Mouse (Mus musculus): Measurements from ENCODE around the gene Egflam. TPM values are rescaled to one million over a fixed set of nuclear protein-coding genes. Genes with fewer than 3 reads are reported as not detected.

Gene Egflam
- polyA plus RNA-seq, 1 experiment from 2014 or later, result 11.4 TPM

GRCm38 (mm10) chr15:7197652-7198445 is 200.3 kb downstream of the Egflam start:
- no peak for ATAC-seq (replicated peaks; ENCODE audit: insufficient number of reproducible peaks, insufficient read depth, low FRiP score, low read depth)

GRCm38 (mm10) chr15:7194748-7195221 is 203.4 kb downstream of the Egflam start:
- WGBS, result 56% methylated on average over 6 of the region's 6 CpGs
- Histone ChIP-seq H3K4me3 (no peak overlapping the region), H3K9ac (no peak overlapping the region), H3K4me2 (no peak overlapping the region), H3K9me3 (replicated peaks) (no peaks in the 10 kb centered on the region), H3K4me1 (replicated peaks) (peaks cover 41% of the 10 kb centered on the region), H3K27ac (peak overlapping the region; percentile 33; the same call in 1 of the 2 replicates), H3K36me3 (no peaks in the 10 kb centered on the region; the same call in 1 of the 2 replicates), H3K27me3 (no peaks in the 10 kb centered on the region)
- ATAC-seq (replicated peaks; ENCODE audit: insufficient number of reproducible peaks, insufficient read depth, low FRiP score, low read depth), result no peak

More at GRCm38 (mm10) chr15:7197652-7198445, 200.3 kb downstream of the Egflam start:
- Histone ChIP-seq H3K9ac (no peak overlapping the region), H3K4me1 (replicated peaks) (peaks cover 51% of the 10 kb centered on the region), H3K4me2 (no peak overlapping the region), H3K4me3 (no peak overlapping the region), H3K27ac (no peak overlapping the region), H3K36me3 (no peaks in the 10 kb centered on the region; the same call in 1 of the 2 replicates), H3K27me3 (no peaks in the 10 kb centered on the region), H3K9me3 (replicated peaks) (no peaks in the 10 kb centered on the region)
- 80% methylated on average over 3 of the region's 3 CpGs for whole genome bisulfite sequencing

GRCm38 (mm10) chr15:7194147-7194720 is 204.0 kb downstream of the Egflam start:
- Histone ChIP-seq H3K4me3 (no peak overlapping the region), H3K36me3 (no peaks in the 10 kb centered on the region; the same call in 1 of the 2 replicates), H3K27me3 (no peaks in the 10 kb centered on the region), H3K27ac (peak overlapping the region; percentile 33), H3K9ac (no peak overlapping the region), H3K9me3 (replicated peaks) (no peaks in the 10 kb centered on the region), H3K4me1 (replicated peaks) (peaks cover 44% of the 10 kb centered on the region), H3K4me2 (no peak overlapping the region)
- 25% methylated on average over 13 of the region's 13 CpGs for WGBS
- ATAC-seq (replicated peaks; ENCODE audit: insufficient number of reproducible peaks, insufficient read depth, low FRiP score, low read depth), result no peak

GRCm38 (mm10) chr15:7192582-7192981 is 205.6 kb downstream of the Egflam start:
- Histone ChIP-seq H3K4me3 (no peak overlapping the region), H3K27ac (no peak overlapping the region), H3K4me2 (no peak overlapping the region), H3K9me3 (replicated peaks) (no peaks in the 10 kb centered on the region), H3K27me3 (no peaks in the 10 kb centered on the region), H3K4me1 (replicated peaks) (peaks cover 43% of the 10 kb centered on the region), H3K36me3 (peaks cover 4% of the 10 kb centered on the region), H3K9ac (no peak overlapping the region)
- ATAC-seq (replicated peaks; ENCODE audit: insufficient number of reproducible peaks, insufficient read depth, low FRiP score, low read depth), result no peak
- WGBS, result 91% methylated on average over 2 of the region's 2 CpGs

GRCm38 (mm10) chr15:7191074-7191473 is 207.1 kb downstream of the Egflam start:
- no peak overlapping the region for H3K9ac ChIP-seq
- no peak overlapping the region for H3K4me2 ChIP-seq
- H3K4me1 ChIP-seq (replicated peaks), result peaks cover 43% of the 10 kb centered on the region
- H3K36me3 ChIP-seq, result peaks cover 18% of the 10 kb centered on the region
- no peak overlapping the region for H3K27ac ChIP-seq
- H3K9me3 ChIP-seq (replicated peaks), result no peaks in the 10 kb centered on the region
- 62% methylated on average over 4 of the region's 4 CpGs for WGBS
- no peak for ATAC-seq (replicated peaks; ENCODE audit: insufficient number of reproducible peaks, insufficient read depth, low FRiP score, low read depth)
- H3K27me3 ChIP-seq, result no peaks in the 10 kb centered on the region
- H3K4me3 ChIP-seq, result no peak overlapping the region

- no peaks in the 10 kb centered on the region for H3K9me3 ChIP-seq (replicated peaks)
- H3K4me2 ChIP-seq, result peak overlapping the region; percentile 3; the same call in 1 of the 2 replicates
- no peaks in the 10 kb centered on the region for H3K27me3 ChIP-seq
- no peak overlapping the region for H3K9ac ChIP-seq
- H3K4me1 ChIP-seq (replicated peaks), result peaks cover 40% of the 10 kb centered on the region
- peaks cover 29% of the 10 kb centered on the region for H3K36me3 ChIP-seq
- no peak overlapping the region for H3K4me3 ChIP-seq
- H3K27ac ChIP-seq, result peak overlapping the region; percentile 86
- WGBS, result 50% methylated on average over 22 of the region's 22 CpGs
- peak; percentile 73 for ATAC-seq (replicated peaks; ENCODE audit: insufficient number of reproducible peaks, insufficient read depth, low FRiP score, low read depth)
These were observed 208.3 kb downstream of the Egflam start for GRCm38 (mm10) chr15:7189678-7190454.

GRCm38 (mm10) chr15:7187682-7188081 is 210.5 kb downstream of the Egflam start:
- H3K27me3 ChIP-seq, result no peaks in the 10 kb centered on the region
- no peak for ATAC-seq (replicated peaks; ENCODE audit: insufficient number of reproducible peaks, insufficient read depth, low FRiP score, low read depth)
- no peak overlapping the region for H3K9ac ChIP-seq
- no peaks in the 10 kb centered on the region for H3K9me3 ChIP-seq (replicated peaks)
- H3K36me3 ChIP-seq, result peaks cover 38% of the 10 kb centered on the region
- WGBS, result 90% methylated on average over 6 of the region's 6 CpGs
- peaks cover 27% of the 10 kb centered on the region for H3K4me1 ChIP-seq (replicated peaks)
- no peak overlapping the region for H3K27ac ChIP-seq
- no peak overlapping the region for H3K4me3 ChIP-seq
- no peak overlapping the region for H3K4me2 ChIP-seq

- Histone ChIP-seq H3K4me3 (no peak overlapping the region), H3K27ac (no peak overlapping the region), H3K9ac (no peak overlapping the region), H3K36me3 (peaks cover 50% of the 10 kb centered on the region), H3K4me2 (no peak overlapping the region), H3K27me3 (no peaks in the 10 kb centered on the region), H3K9me3 (replicated peaks) (no peaks in the 10 kb centered on the region), H3K4me1 (replicated peaks) (0 out of 2 replicates have a peak, but pooled peaks cover 4% of the 10 kb centered on the region)
- WGBS, result 90% methylated on average over 6 of the region's 6 CpGs
- no peak for ATAC-seq (replicated peaks; ENCODE audit: insufficient number of reproducible peaks, insufficient read depth, low FRiP score, low read depth)
These were observed 217.6 kb downstream of the Egflam start for GRCm38 (mm10) chr15:7180576-7180975.

- H3K4me1 ChIP-seq (replicated peaks), result peaks cover 11% of the 10 kb centered on the region
- H3K27ac ChIP-seq, result no peak overlapping the region
- WGBS, result 85% methylated on average over 8 of the region's 8 CpGs
- H3K36me3 ChIP-seq, result peaks cover 40% of the 10 kb centered on the region
- H3K27me3 ChIP-seq, result no peaks in the 10 kb centered on the region
- H3K4me3 ChIP-seq, result no peak overlapping the region
- ATAC-seq (replicated peaks; ENCODE audit: insufficient number of reproducible peaks, insufficient read depth, low FRiP score, low read depth), result no peak
- no peak overlapping the region for H3K9ac ChIP-seq
- H3K9me3 ChIP-seq (replicated peaks), result no peaks in the 10 kb centered on the region
- H3K4me2 ChIP-seq, result no peak overlapping the region
These were observed 224.4 kb downstream of the Egflam start for GRCm38 (mm10) chr15:7173776-7174175.

GRCm38 (mm10) chr15:7173346-7173745 is 224.8 kb downstream of the Egflam start:
- WGBS, result 56% methylated on average over 7 of the region's 7 CpGs
- Histone ChIP-seq H3K27ac (peak overlapping the region; percentile 69), H3K9ac (no peak overlapping the region), H3K36me3 (peaks cover 39% of the 10 kb centered on the region), H3K4me2 (peak overlapping the region; percentile 32; the same call in 1 of the 2 replicates), H3K9me3 (replicated peaks) (no peaks in the 10 kb centered on the region), H3K27me3 (no peaks in the 10 kb centered on the region), H3K4me1 (replicated peaks) (peaks cover 11% of the 10 kb centered on the region), H3K4me3 (no peak overlapping the region)
- no peak for ATAC-seq (replicated peaks; ENCODE audit: insufficient number of reproducible peaks, insufficient read depth, low FRiP score, low read depth)

GRCm38 (mm10) chr15:7172875-7173274 is 225.3 kb downstream of the Egflam start:
- Histone ChIP-seq H3K36me3 (peaks cover 37% of the 10 kb centered on the region), H3K9ac (no peak overlapping the region)

More at GRCm38 (mm10) chr15:7172875-7173274, 225.3 kb downstream of the Egflam start:
- Histone ChIP-seq H3K4me3 (no peak overlapping the region), H3K27ac (peak overlapping the region; percentile 69), H3K4me1 (replicated peaks) (peaks cover 11% of the 10 kb centered on the region), H3K9me3 (replicated peaks) (no peaks in the 10 kb centered on the region), H3K27me3 (no peaks in the 10 kb centered on the region), H3K4me2 (no peak overlapping the region)
- WGBS, result 24% methylated on average over 2 of the region's 2 CpGs
- ATAC-seq (replicated peaks; ENCODE audit: insufficient number of reproducible peaks, insufficient read depth, low FRiP score, low read depth), result peak; percentile 67; the same call in 1 of the 2 replicates
